Mouse (Mus musculus) CH12.LX (cell line): ENCODE results near the gene Cd164l2.

ENCODE experiments used
- CTCF ChIP-seq, 2 experiments: IDR thresholded peaks in 1 of 2; conservative IDR thresholded peaks in 1 of 2; 2 replicates each; pipeline ENCODE4 v1.5.1; 2011 to 2012; ENCODE audit warnings: low read depth in 2 of 2, low read length in 2 of 2, improper control_type of control experiment in 1 of 2, inconsistent platforms in 1 of 2, mild to moderate bottlenecking in 1 of 2, moderate library complexity in 1 of 2
- MAZ ChIP-seq: IDR thresholded peaks from 2 replicates; pipeline ENCODE4 v1.6.1; 2012; ENCODE audit warnings: low read depth, mild to moderate bottlenecking, inconsistent platforms, low read length, improper control_type of control experiment, moderate library complexity
- POLR2A ChIP-seq: IDR thresholded peaks from 2 replicates; pipeline ENCODE4 v1.6.1; 2011; ENCODE audit warnings: low read depth, mild to moderate bottlenecking, improper control_type of control experiment, low read length

DNA sequence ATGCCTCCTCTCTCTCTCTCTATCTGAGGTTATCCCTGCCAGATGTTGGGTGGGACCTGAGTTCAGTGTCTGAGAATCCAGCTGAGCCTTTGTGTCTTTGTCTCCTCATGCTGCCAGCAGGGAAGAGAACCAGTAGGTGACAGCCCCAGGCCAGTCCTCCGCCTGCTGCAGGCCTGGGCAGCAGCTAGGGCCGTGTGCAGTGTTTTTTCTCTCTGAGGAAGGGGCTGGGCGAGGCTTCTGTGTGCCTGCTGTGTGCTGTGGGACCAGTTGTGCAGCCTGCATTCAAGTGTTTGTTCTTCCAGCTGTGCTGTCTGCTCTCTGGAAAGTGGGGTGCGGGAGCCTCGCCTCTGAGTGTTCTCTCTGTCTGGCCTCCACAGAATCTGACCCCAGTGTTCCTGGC lies 11.9 kb downstream of the Cd164l2 start:
- no peak for TF ChIP-seq POLR2A
- no peak for TF ChIP-seq MAZ
- no peak for TF ChIP-seq CTCF (conservative IDR thresholded peaks at IDR 0.05 in 1 of 2, IDR thresholded peaks at IDR 0.05 in 1 of 2; ENCODE audit: low read depth in 2 of 2, low read length in 2 of 2)
